Mouse (Mus musculus) fat pad, adult 2 months (tissue): ENCODE measurements at regions not wholly inside any gene's neighbourhood (a gene's known extent, or its start where the extent isn't known, plus 50 kb on each side); places are given as distances from the start of the nearest gene placed in this dataset.

Experiments
- DNase-seq: peaks from one replicate; pipeline ENCODE4 v3.0.0-alpha.2; 2011; ENCODE audit warnings: low read depth, low spot score; ENCODE audit errors: extremely low read depth

GRCm38 (mm10) chr4:142865593-142865992 lies 347.2 kb downstream of the Prdm2 start:
- no peak for DNase-seq

DNA sequence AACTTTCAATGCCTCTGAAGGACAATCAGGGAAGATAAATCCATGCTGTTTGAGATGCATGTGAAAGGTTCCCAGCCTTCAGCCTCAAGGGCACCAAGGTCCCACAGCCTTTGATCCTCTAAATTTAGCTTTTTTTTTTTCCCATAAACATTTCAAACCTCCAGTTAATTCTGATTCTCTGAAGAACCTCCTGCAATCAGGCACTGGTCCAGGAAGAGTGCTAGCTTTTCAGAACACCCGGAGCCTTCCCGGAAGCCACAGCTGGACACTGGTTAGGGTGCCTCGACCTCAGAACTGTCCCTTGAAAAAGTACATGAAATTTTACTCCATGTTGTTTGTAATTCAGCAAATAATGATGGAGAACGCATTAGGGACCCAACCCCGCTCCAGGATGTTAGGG lies 348.9 kb downstream of the Prdm2 start:
- no peak for DNase-seq

DNA sequence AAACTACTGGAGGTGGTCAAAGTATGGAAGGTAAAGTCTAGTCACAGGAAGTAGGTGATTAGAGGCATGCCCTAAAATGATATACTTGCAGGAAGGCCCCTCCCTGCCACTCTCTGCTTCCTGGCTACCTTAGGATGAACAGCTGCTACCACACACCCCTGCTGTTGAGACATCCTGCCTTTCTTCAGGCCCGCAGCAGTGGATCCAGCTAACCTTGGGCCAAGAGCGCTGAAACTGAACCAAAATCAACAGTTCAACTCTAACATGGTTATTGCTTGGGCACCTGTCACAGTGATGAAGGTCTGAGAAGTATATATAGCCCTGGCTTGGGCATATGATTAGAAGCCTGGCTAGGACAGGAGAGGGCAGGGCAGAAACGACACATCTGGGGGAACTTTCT lies 352.4 kb downstream of the Prdm2 start:
- no peak for DNase-seq

- no peak for DNase-seq
These were observed 356.2 kb downstream of the Prdm2 start for GRCm38 (mm10) chr4:142856626-142857025.

GRCm38 (mm10) chr4:142855635-142856034 lies 357.2 kb downstream of the Prdm2 start:
- DNase-seq, result no peak

GRCm38 (mm10) chr4:142853924-142854323 lies 358.9 kb downstream of the Prdm2 start:
- DNase-seq, result no peak

- DNase-seq, result no peak
These were observed 367.6 kb downstream of the Prdm2 start for GRCm38 (mm10) chr4:142845066-142845696.

- DNase-seq, result no peak
These were observed 373.3 kb downstream of the Prdm2 start for GRCm38 (mm10) chr4:142839540-142839939.

DNA sequence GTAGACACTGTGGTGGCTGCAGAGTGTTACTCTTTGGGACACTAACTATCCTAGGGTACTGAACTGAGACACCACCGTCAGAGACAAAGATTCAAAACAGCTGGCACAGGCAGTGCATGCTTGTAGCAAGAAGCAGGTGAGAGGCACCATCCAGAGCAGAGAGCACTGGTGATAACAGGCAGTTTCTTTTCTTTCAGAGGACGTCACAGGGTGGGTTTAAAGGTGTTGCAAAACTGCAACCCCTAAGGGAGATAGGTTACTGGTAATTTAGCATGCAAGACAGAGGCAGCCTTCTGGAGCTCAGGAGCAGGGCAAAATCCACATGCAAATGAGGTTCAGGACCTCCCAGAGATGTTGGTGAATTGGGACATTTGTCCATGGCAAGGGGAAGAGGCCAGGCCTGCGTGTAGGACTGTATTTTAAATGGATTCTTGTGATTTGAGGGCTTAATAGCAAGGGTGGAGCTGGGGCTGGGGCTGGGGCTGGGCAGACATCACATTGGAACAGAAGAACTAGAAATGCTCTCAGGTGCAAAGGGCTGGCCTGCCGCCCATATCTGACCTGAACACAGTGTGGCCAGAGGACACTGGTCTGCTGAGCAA lies 374.3 kb downstream of the Prdm2 start:
- DNase-seq, result no peak

DNA sequence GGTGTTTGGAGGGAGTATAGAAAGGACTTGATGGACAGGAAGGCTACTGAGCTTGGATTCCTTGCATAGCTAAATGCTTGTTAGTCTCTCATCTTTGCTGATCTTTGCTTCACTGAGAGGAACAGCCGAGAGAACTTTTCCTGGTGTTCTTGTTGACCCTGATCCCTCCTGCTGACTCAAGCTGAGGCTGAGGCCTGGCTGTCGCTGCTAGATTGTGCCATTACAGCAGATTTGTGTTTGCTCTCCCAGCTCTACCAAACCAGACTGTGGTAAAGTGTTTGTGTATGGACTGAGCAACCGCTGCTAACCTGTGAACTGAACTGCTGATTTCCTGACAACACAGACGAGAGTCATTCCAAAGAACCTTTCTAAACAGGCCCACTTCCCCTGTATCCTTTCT lies 375.2 kb downstream of the Prdm2 start:
- DNase-seq, result no peak

DNA sequence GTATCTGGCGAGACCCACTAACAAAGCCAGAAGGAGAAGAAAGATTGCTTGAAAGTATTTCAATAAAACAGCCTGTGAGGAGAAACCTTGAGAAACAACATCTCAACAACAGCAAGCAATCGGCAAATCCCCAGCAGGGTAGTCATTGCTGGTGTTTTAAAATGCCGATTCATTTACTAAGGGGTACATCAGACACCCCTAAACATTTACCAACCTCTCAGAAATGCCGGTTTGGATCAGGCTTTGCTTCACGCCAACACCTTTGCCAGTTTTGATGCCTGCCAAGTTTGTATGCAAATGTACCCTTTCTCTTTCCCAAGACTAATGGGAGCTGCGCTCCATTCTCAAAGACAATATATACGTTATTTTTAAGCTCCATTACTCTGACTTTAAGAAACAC lies 383.1 kb downstream of the Prdm2 start:
- no peak for DNase-seq

- DNase-seq, result no peak
These were observed 383.8 kb downstream of the Prdm2 start for GRCm38 (mm10) chr4:142828969-142829368.

- DNase-seq, result no peak
These were observed 386.4 kb downstream of the Prdm2 start for GRCm38 (mm10) chr4:142826250-142826893.

DNA sequence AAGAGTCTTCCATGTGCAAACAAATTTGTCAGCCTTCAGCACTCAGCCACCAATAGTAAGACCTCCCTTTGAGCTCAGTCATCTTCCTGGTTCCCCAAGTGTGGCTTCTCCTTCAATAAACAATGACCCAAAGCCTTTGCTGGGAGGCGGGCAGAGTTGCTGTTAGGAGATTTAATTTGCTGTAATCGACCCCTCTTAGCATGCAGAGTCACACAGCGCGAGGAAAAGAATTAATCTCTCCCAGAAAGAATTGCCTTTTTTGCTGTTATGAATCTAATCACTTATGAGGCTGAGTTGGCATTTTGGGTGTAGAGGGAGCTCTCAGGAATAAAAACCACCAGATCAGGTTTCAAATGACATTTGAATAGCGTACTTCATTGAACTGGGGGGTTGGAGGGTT lies 387.0 kb downstream of the Prdm2 start:
- DNase-seq, result no peak

- no peak for DNase-seq
These were observed 394.4 kb downstream of the Prdm2 start for GRCm38 (mm10) chr4:142818440-142818839.

- DNase-seq, result no peak
These were observed 395.8 kb downstream of the Prdm2 start for GRCm38 (mm10) chr4:142816986-142817385.

GRCm38 (mm10) chr4:142803819-142804218 lies 409.0 kb downstream of the Prdm2 start:
- no peak for DNase-seq

DNA sequence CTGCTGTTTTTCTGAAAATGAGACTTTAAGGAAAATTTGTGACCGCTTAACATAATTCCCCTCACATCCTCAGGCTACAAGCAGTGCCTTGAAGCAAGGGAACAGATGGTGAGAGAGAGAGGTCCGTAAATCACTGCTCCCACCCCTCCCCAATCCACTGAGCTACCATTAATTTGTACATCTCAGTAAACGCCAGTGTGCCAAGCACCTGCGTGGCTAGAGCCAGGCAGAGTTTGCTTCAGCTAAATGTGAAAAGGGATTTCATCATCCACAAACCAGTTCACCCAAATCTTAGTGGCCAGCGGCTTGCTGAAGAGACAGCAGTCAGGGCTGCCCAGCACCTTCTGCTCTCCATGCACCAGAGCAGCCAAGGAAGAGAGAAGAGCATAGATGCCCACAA lies 413.5 kb downstream of the Prdm2 start:
- no peak for DNase-seq

DNA sequence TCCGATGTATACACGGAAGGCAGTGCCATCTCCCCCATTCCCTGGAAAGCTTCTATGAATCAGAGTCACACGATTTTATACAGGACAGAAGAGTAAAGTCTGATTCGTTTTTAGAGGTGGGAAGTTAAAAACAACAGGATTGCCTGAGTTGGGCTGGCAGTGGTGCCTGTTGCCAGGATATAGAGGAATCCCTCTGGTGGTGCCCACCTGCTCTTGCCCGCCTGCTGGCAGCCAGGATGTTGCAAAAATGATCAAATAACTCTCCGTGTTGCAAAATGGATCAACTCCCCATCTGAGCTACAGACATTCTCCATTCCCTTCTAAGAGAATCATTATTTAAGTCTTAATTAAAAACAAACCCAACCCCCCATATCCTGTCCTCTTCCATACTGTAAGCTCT lies 414.0 kb downstream of the Prdm2 start:
- DNase-seq, result no peak

- no peak for DNase-seq
These were observed 420.2 kb downstream of the Prdm2 start for GRCm38 (mm10) chr4:142792606-142792970.

DNA sequence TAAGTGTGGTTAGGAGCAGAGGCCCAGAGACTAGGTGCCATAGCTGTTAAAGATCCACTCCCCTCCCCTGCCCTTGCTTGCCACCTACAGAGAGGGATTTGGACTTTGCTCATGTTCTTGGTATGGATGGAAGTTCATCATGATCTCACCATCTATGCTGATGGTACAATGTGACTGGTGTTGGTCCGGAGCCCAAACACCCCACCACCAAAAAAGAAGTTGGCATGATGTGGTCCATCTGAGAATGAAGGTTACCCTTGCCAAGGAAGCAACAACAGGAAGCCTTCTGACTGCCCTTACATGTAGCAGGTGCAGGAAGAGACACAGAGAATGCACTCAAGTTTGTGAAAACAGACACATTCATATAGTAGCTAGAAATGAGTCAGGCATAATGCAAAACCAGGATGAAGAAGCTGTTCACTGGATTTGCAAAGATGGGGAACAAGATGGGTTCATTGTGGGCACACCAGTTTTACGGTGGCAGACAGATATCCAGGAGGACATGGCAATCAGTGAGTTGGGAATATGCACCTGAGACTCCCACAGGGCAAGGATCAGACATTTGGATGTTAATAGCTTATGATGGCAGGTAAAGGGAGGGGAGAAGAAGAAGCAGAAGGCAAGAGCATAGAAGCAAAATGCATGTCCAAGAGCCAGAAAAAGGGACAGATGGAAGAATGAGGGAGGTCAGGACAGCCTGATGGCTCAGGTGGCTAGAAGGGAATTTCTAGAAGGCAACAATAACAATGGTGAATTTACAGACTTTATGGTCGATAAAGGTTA lies 420.8 kb downstream of the Prdm2 start:
- DNase-seq, result no peak

- DNase-seq, result no peak
These were observed 423.7 kb downstream of the Prdm2 start for GRCm38 (mm10) chr4:142789048-142789447.
